Mouse (Mus musculus): ENCODE data around the gene Nt5c3b. TPM values are rescaled to one million over a fixed set of nuclear protein-coding genes. Genes with fewer than 3 reads are reported as not detected.

Gene Nt5c3b
- 31.6 and 33.0 TPM in 2 replicates for polyA plus RNA-seq (2015; fragmentation: Nextera tagmentation; extraction: Ambion mirVana)

- no peak for TF ChIP-seq CTCF (IDR thresholded peaks at IDR 0.05; ENCODE audit: low read depth)
- Histone ChIP-seq H3K9me3 (ENCODE audit: control insufficient read depth) (no peaks in the 10 kb centered on the region), H3K27ac (ENCODE audit: low read depth, low read length) (no peak within 1 kb of the TSS), H3K4me1 (replicated peaks; ENCODE audit: control insufficient read depth, insufficient read depth, low read length) (0 out of 2 replicates have a peak, but pooled peaks cover 6% of the 10 kb centered on the region), H3K9ac (ENCODE audit: low read depth, low read length) (peak within 1 kb of the TSS; percentile 71), H3K4me3 (ENCODE audit: low read depth, low read length) (peak within 1 kb of the TSS; percentile 61), H3K27me3 (replicated peaks; ENCODE audit: control insufficient read depth, insufficient read depth, low read length) (no peaks in the 10 kb centered on the region), H3K36me3 (ENCODE audit: control insufficient read depth, insufficient read depth) (0 out of 2 replicates have a peak, but pooled peaks cover 3% of the 10 kb centered on the region), H3K4me2 (replicated peaks; ENCODE audit: low read depth) (peak within 1 kb of the TSS; percentile 98)
- WGBS, result 92% methylated on average over 8 of the region's 8 CpGs
- no peak for ATAC-seq
Observed at GRCm38 (mm10) chr11:100441797-100442196, at the start of gene Nt5c3b, which contains the start of gene Klhl10. Gene Nt5c3b, minus strand, starts transcription at chr11:100441808. Gene Klhl10, plus strand, starts transcription at chr11:100441917.

GRCm38 (mm10) chr11:100490951-100491350 is 49.3 kb upstream of the Nt5c3b start:
- H3K4me2 ChIP-seq (replicated peaks; ENCODE audit: low read depth), result no peak overlapping the region
- peak; percentile 68 for TF ChIP-seq CTCF (IDR thresholded peaks at IDR 0.05; ENCODE audit: low read depth)
- H3K36me3 ChIP-seq (ENCODE audit: control insufficient read depth, insufficient read depth), result peaks cover 66% of the 10 kb centered on the region
- whole genome bisulfite sequencing, result 81% methylated on average over 6 of the region's 6 CpGs
- ATAC-seq, result no peak
- H3K4me3 ChIP-seq (ENCODE audit: low read depth, low read length), result no peak overlapping the region
- no peaks in the 10 kb centered on the region for H3K4me1 ChIP-seq (replicated peaks; ENCODE audit: control insufficient read depth, insufficient read depth, low read length)
- H3K9me3 ChIP-seq (ENCODE audit: control insufficient read depth), result no peaks in the 10 kb centered on the region
- no peak overlapping the region for H3K9ac ChIP-seq (ENCODE audit: low read depth, low read length)
- no peak overlapping the region; the same call in 1 of the 2 replicates for H3K27ac ChIP-seq (ENCODE audit: low read depth, low read length)
- H3K27me3 ChIP-seq (replicated peaks; ENCODE audit: control insufficient read depth, insufficient read depth, low read length), result no peaks in the 10 kb centered on the region

GRCm38 (mm10) chr11:100485801-100486538 is 44.4 kb upstream of the Nt5c3b start:
- H3K9me3 ChIP-seq (ENCODE audit: control insufficient read depth), result no peaks in the 10 kb centered on the region
- H3K27ac ChIP-seq (ENCODE audit: low read depth, low read length), result no peak overlapping the region
- no peak overlapping the region for H3K4me3 ChIP-seq (ENCODE audit: low read depth, low read length)
- peak; percentile 38; the same call in 1 of the 2 replicates for ATAC-seq
- 73% methylated on average over 8 of the region's 8 CpGs for WGBS
- no peaks in the 10 kb centered on the region for H3K4me1 ChIP-seq (replicated peaks; ENCODE audit: control insufficient read depth, insufficient read depth, low read length)
- peaks cover 66% of the 10 kb centered on the region for H3K36me3 ChIP-seq (ENCODE audit: control insufficient read depth, insufficient read depth)
- H3K4me2 ChIP-seq (replicated peaks; ENCODE audit: low read depth), result no peak overlapping the region
- H3K9ac ChIP-seq (ENCODE audit: low read depth, low read length), result no peak overlapping the region
- H3K27me3 ChIP-seq (replicated peaks; ENCODE audit: control insufficient read depth, insufficient read depth, low read length), result no peaks in the 10 kb centered on the region
- TF ChIP-seq CTCF (IDR thresholded peaks at IDR 0.05; ENCODE audit: low read depth), result peak; percentile 80

DNA sequence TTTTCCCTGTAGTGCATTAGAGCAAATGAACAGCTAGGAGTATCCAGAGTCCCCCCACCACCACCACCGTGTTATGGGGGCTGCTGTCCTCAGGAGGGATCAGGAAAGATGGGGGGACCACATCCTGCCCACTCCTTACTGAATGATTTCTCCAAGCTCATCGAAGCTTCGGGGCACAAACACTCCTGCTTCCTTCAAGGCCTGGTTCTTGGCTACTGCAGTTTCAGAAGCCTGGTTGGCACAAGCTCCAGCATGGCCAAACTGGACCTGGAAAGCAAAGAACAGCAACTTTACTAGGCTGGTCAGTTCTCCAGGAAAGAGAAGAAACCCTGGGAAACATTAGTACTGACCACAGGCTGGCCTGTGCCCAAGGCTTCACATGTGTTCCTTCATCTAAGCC is 42.9 kb upstream of the Nt5c3b start:
- peaks cover 76% of the 10 kb centered on the region for H3K36me3 ChIP-seq (ENCODE audit: control insufficient read depth, insufficient read depth)

GRCm38 (mm10) chr11:100479152-100479551 is 37.5 kb upstream of the Nt5c3b start:
- 53% methylated on average over 7 of the region's 7 CpGs for WGBS
- Histone ChIP-seq H3K9me3 (ENCODE audit: control insufficient read depth) (no peaks in the 10 kb centered on the region), H3K4me3 (ENCODE audit: low read depth, low read length) (no peak overlapping the region), H3K9ac (ENCODE audit: low read depth, low read length) (no peak overlapping the region), H3K27me3 (replicated peaks; ENCODE audit: control insufficient read depth, insufficient read depth, low read length) (no peaks in the 10 kb centered on the region), H3K4me1 (replicated peaks; ENCODE audit: control insufficient read depth, insufficient read depth, low read length) (no peaks in the 10 kb centered on the region), H3K4me2 (replicated peaks; ENCODE audit: low read depth) (no peak overlapping the region), H3K36me3 (ENCODE audit: control insufficient read depth, insufficient read depth) (peaks cover 62% of the 10 kb centered on the region), H3K27ac (ENCODE audit: low read depth, low read length) (no peak overlapping the region)
- TF ChIP-seq CTCF (IDR thresholded peaks at IDR 0.05; ENCODE audit: low read depth), result no peak
- ATAC-seq, result no peak

More for the DNA sequence above, 42.9 kb upstream of the Nt5c3b start:
- H3K4me3 ChIP-seq (ENCODE audit: low read depth, low read length), result no peak overlapping the region
- no peak for ATAC-seq
- WGBS, result 91% methylated on average over 3 of the region's 3 CpGs
- H3K9me3 ChIP-seq (ENCODE audit: control insufficient read depth), result no peaks in the 10 kb centered on the region
- no peaks in the 10 kb centered on the region for H3K4me1 ChIP-seq (replicated peaks; ENCODE audit: control insufficient read depth, insufficient read depth, low read length)
- no peaks in the 10 kb centered on the region for H3K27me3 ChIP-seq (replicated peaks; ENCODE audit: control insufficient read depth, insufficient read depth, low read length)
- no peak overlapping the region for H3K4me2 ChIP-seq (replicated peaks; ENCODE audit: low read depth)
- TF ChIP-seq CTCF (IDR thresholded peaks at IDR 0.05; ENCODE audit: low read depth), result no peak
- no peak overlapping the region for H3K9ac ChIP-seq (ENCODE audit: low read depth, low read length)
- no peak overlapping the region for H3K27ac ChIP-seq (ENCODE audit: low read depth, low read length)

- TF ChIP-seq CTCF (IDR thresholded peaks at IDR 0.05; ENCODE audit: low read depth), result no peak
- Histone ChIP-seq H3K9ac (ENCODE audit: low read depth, low read length) (no peak overlapping the region), H3K36me3 (ENCODE audit: control insufficient read depth, insufficient read depth) (peaks cover 41% of the 10 kb centered on the region), H3K4me2 (replicated peaks; ENCODE audit: low read depth) (no peak overlapping the region), H3K27ac (ENCODE audit: low read depth, low read length) (no peak overlapping the region), H3K9me3 (ENCODE audit: control insufficient read depth) (no peaks in the 10 kb centered on the region), H3K27me3 (replicated peaks; ENCODE audit: control insufficient read depth, insufficient read depth, low read length) (no peaks in the 10 kb centered on the region), H3K4me1 (replicated peaks; ENCODE audit: control insufficient read depth, insufficient read depth, low read length) (no peaks in the 10 kb centered on the region), H3K4me3 (ENCODE audit: low read depth, low read length) (no peak overlapping the region)
- WGBS, result 77% methylated on average over 5 of the region's 5 CpGs
- no peak for ATAC-seq
Observed at GRCm38 (mm10) chr11:100476281-100476680, 34.7 kb upstream of the Nt5c3b start.

All from intestine, postnatal 0 days (tissue).